Mouse (Mus musculus): ENCODE results near the gene 4930558C23Rik. TPM values are rescaled to one million over a fixed set of nuclear protein-coding genes. Genes with fewer than 3 reads are reported as not detected.
"Not testable (repeated sequence)": the region's sequence is repeated elsewhere in the genome, so short reads cannot be mapped to it uniquely, and the experiment has no call there.

4930558C23Rik gene
- polyA plus RNA-seq, 1 experiment from 2014 or later = not detected

DNA sequence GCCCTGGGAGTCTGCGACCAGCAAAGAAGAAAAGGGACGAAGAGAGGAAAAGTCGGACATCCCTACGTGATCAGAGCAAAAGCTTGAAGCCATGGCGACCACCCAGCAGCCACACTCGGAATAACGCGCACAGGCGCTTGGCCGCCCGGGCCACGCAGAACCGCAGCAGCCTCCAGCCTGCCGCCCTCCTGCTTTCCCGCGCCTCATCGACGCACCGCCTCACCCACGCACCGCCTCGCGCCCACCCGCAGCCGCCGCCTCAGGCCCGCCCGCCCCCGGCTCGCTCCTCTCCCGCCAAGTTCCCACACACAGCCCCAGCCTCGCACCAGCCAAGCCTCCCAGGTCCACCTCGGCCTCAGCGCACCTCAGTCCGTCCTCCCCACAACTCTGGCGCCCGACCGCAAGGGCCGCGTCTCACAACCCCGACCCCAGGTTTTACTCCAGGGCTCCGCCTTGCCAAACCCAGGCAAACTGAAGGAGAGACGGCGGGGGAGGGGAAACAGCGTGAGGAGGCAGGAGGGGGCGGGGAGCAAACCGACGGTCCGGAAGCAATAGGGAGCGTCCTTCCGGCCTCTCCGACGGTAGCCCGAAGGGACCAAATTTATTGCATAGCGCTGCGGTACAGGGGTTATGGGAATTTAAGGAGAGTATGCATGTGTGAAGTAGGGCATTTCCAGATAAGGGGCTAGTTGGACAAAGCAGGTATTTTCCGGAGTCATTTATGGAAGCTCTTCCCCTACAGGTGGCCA, 45.8 kb downstream of the 4930558C23Rik start, which contains the start of gene Setdb1:
TSS of gene Setdb1 (minus strand) at position 502 of the 749 bp plus-strand sequence.
- not testable (repeated sequence) for H3K9me3 ChIP-seq; H3K27me3 ChIP-seq (replicated peaks; ENCODE audit: low read depth, poor library complexity, severe bottlenecking); H3K4me1 ChIP-seq
- DNase-seq (ENCODE audit: low spot score) = peak; percentile 97
- Histone ChIP-seq H3K4me3 (peak within 1 kb of the TSS; percentile 67), H3K27ac (replicated peaks) (peak within 1 kb of the TSS; percentile 86), H3K36me3 (replicated peaks) (peaks cover 29% of the 10 kb centered on the region)
- under 1% methylated on average over 43 of the region's 57 CpGs for WGBS

DNA sequence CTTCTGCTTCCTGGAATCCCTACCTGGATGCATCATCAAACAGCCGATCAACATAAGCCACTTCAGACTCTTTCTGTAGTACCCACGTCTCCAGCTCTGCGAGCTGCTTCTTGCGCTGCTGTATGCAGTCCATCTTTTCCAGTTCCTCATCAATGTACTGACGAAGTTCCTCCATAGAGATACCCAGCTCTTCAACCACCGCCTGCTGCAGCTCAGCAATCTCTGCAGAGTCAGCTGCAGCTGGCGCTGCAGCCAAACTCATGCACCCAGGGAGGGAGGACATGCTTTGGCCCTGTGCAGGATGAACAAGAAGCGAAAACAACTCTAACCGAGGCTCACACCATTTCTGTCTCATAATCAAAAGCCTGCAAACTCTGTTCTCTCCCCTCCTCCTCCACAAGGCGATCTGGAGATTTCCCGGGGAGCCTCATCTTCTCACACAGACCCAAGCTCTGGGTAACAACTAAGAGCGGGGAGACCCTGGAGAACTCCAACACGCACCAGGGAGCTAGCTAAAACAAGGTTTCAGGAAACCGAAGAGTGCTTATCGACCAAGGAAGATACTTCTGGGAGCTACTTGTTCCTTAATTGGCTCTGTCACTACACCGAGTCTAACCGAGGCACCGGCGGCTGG, 46.6 kb downstream of the 4930558C23Rik start:
- not testable (repeated sequence) for DNase-seq (ENCODE audit: low spot score); H3K27ac ChIP-seq (replicated peaks); H3K27me3 ChIP-seq (replicated peaks; ENCODE audit: low read depth, poor library complexity, severe bottlenecking); H3K9me3 ChIP-seq; H3K4me1 ChIP-seq
- Histone ChIP-seq H3K36me3 (replicated peaks) (peaks cover 37% of the 10 kb centered on the region), H3K4me3 (peak overlapping the region; percentile 67)
- WGBS = 34% methylated on average over 12 of the region's 19 CpGs

DNA sequence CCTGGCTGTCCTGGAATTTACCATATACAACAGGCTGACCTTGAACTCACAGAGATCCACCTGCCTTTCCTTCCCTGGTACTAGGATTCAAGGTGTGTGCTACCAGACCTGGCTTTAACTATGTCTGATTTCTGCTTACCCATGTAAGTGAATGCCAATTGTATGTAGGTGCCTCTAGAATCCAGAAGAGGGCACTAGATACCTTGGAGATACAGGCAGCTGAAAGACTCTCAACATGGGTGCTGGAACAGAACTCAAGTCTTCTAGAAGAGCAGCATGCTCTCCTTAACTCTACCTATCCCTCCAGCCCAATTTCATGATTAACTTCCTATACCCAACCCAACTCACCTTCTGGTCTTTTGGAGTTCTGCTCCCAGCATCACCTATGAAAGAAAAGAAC, 53.1 kb downstream of the 4930558C23Rik start:
- H3K4me1 ChIP-seq = no peaks in the 10 kb centered on the region
- H3K9me3 ChIP-seq = peaks cover 6% of the 10 kb centered on the region; the same call in 1 of the 2 replicates
- peaks cover 96% of the 10 kb centered on the region for H3K36me3 ChIP-seq (replicated peaks)
- no peak for DNase-seq (ENCODE audit: low spot score)
- H3K4me3 ChIP-seq = no peak overlapping the region
- no peak overlapping the region for H3K27ac ChIP-seq (replicated peaks)
- H3K27me3 ChIP-seq (replicated peaks; ENCODE audit: low read depth, poor library complexity, severe bottlenecking) = no peaks in the 10 kb centered on the region

DNA sequence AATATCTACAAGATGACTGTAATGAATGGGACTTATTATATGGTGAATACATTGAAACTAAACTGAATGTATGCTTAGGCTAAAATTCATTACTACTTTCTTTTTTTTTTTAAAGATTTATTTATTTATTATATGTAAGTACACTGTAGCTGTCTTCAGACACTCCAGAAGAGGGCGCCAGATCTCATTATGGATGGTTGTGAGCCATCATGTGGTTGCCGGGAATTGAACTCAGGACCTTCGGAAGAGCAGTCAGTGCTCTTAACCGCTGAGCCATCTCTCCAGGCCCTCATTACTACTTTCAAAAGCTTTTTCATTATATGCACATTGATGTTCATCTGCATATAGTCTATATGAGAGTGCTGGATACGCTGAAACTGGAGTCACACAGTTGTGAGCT, 54.3 kb downstream of the 4930558C23Rik start:
- not testable (repeated sequence) for H3K27ac ChIP-seq (replicated peaks); DNase-seq (ENCODE audit: low spot score); H3K27me3 ChIP-seq (replicated peaks; ENCODE audit: low read depth, poor library complexity, severe bottlenecking); H3K4me1 ChIP-seq; H3K9me3 ChIP-seq; H3K4me3 ChIP-seq
- peaks cover 97% of the 10 kb centered on the region for H3K36me3 ChIP-seq (replicated peaks)
- WGBS = 92% methylated on average over 5 of the region's 5 CpGs

DNA sequence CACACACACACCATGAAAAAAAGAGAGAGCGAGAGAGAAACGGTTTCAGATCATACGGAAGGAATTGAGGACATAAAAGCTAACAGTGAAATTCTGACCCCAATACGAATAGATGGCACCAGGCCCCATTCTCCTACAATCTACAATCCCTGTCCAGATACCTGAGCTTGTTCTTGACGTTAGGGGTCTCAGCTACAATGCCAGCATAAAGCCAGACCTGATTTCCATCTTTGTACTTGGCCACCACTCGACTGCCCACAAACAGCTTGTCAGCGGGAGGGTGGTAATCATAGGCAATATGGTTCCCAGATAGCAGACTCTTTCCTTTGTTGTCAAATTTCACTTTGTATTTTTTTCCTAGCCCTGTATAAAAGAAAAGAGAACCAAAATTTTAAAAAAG, 56.2 kb downstream of the 4930558C23Rik start:
- H3K27ac ChIP-seq (replicated peaks) = no peak overlapping the region
- no peaks in the 10 kb centered on the region for H3K27me3 ChIP-seq (replicated peaks; ENCODE audit: low read depth, poor library complexity, severe bottlenecking)
- 93% methylated on average over 7 of the region's 7 CpGs for WGBS
- no peak for DNase-seq (ENCODE audit: low spot score)
- H3K4me3 ChIP-seq = no peak overlapping the region
- H3K36me3 ChIP-seq (replicated peaks) = peaks cover 97% of the 10 kb centered on the region
- no peaks in the 10 kb centered on the region for H3K4me1 ChIP-seq
- peaks cover 6% of the 10 kb centered on the region; the same call in 1 of the 2 replicates for H3K9me3 ChIP-seq

DNA sequence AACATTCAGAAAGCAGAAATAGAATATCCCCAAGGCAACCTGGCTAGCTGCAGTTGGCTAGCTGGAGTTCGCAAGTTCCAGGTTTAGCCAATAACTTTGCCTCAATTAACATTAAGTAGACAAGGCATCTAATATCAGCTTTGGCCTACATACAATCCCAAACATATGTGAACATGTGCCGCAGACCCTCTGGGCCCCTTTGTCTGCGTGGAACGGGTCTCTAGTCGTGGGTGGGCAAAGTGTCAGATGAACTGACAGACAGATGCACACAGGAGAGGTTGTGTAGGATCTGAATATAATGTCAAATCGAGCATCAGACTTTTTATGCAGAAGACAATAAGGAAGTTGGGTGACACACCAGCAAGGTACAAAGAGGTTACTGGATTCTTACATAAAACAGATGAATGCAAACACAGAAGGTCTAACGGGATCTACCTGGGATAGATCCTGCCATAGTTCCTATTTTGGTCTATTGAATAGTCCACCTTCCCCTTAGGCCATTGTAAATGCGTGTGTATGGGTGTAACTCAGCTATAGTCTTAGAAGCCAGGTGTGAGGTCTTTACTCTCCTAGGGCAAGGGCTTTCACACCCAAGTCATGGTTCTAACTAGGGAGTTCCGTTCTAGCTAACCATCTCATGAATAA, 59.2 kb downstream of the 4930558C23Rik start:
- H3K27ac ChIP-seq (replicated peaks); DNase-seq (ENCODE audit: low spot score); H3K4me1 ChIP-seq; H3K4me3 ChIP-seq; H3K9me3 ChIP-seq; H3K27me3 ChIP-seq (replicated peaks; ENCODE audit: low read depth, poor library complexity, severe bottlenecking): not testable (repeated sequence)
- 96% methylated on average over 9 of the region's 9 CpGs for WGBS
- H3K36me3 ChIP-seq (replicated peaks) = peaks cover 97% of the 10 kb centered on the region

DNA sequence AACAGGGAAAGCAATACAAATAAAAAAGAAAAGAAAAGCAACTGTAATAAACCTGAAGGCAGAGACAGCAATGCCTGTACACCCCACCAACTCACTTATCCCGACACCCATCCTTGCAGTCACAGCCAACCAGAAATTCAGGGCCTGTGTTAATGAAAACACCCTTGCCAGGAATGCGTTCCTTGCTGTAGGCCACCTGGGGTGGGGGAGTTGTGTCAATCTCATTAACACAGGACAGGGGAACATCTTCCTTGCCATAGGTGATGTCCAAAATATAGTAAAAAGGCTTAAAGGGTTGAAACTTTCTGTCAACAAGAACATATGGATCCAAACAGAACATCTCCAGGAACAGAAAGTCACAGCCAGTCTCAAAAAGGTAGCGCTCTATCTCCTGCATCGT, 64.4 kb downstream of the 4930558C23Rik start:
- DNase-seq (ENCODE audit: low spot score) = no peak
- H3K27ac ChIP-seq (replicated peaks) = no peak overlapping the region
- H3K4me1 ChIP-seq = no peaks in the 10 kb centered on the region
- H3K36me3 ChIP-seq (replicated peaks) = peaks cover 100% of the 10 kb centered on the region
- no peaks in the 10 kb centered on the region for H3K27me3 ChIP-seq (replicated peaks; ENCODE audit: low read depth, poor library complexity, severe bottlenecking)
- 96% methylated on average over 4 of the region's 4 CpGs for WGBS
- no peaks in the 10 kb centered on the region for H3K9me3 ChIP-seq
- no peak overlapping the region for H3K4me3 ChIP-seq

DNA sequence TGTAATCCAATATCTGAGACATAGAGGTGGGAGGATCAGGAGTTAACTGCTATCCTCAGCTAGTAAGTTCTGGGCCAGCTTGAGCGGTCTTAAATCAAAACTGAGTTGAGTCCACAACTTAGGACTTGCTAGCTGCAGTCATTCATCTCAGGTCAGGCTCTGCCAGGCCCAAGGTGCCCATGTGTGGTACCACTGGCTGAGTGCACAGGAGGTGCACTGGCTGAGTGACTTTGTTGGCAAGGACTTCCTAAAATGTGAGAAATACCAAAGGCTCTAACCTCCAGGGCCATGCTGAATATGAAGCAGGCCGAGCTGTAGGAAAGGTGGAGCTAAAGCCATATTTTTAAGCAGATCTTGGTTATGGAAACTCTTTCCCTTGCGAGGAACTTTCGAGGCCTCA, 65.3 kb downstream of the 4930558C23Rik start:
- no peak overlapping the region for H3K27ac ChIP-seq (replicated peaks)
- no peak for DNase-seq (ENCODE audit: low spot score)
- H3K4me3 ChIP-seq = no peak overlapping the region
- no peaks in the 10 kb centered on the region for H3K27me3 ChIP-seq (replicated peaks; ENCODE audit: low read depth, poor library complexity, severe bottlenecking)
- H3K4me1 ChIP-seq = no peaks in the 10 kb centered on the region
- H3K36me3 ChIP-seq (replicated peaks) = peaks cover 100% of the 10 kb centered on the region
- no peaks in the 10 kb centered on the region for H3K9me3 ChIP-seq
- WGBS = 94% methylated on average over 4 of the region's 4 CpGs

Other genes with a start within 250 kb of the 4930558C23Rik start
- 6.8 and 9.2 TPM in 2 replicates for gene Sema6c, start 242.4 kb downstream of the 4930558C23Rik start, polyA plus RNA-seq (2016; fragmentation: Nextera tagmentation; extraction: Ambion mirVana)
- 12.0 and 12.5 TPM in 2 replicates for gene Gabpb2, start 184.9 kb downstream of the 4930558C23Rik start, polyA plus RNA-seq (2016; fragmentation: Nextera tagmentation; extraction: Ambion mirVana)
- gene Cdc42se1, start 174.1 kb downstream of the 4930558C23Rik start, polyA plus RNA-seq (2016; fragmentation: Nextera tagmentation; extraction: Ambion mirVana) = 91.1 and 91.2 TPM in 2 replicates
- 29.9 and 35.2 TPM in 2 replicates for gene Mllt11, start 170.7 kb downstream of the 4930558C23Rik start, polyA plus RNA-seq (2016; fragmentation: Nextera tagmentation; extraction: Ambion mirVana)
- 0.38 and 0.45 TPM in 2 replicates for gene Gm128, start 161.2 kb downstream of the 4930558C23Rik start, polyA plus RNA-seq (2016; fragmentation: Nextera tagmentation; extraction: Ambion mirVana)
- gene Bnipl, start 151.6 kb downstream of the 4930558C23Rik start, polyA plus RNA-seq (2016; fragmentation: Nextera tagmentation; extraction: Ambion mirVana) = 0.99 and 2.0 TPM in 2 replicates
- 36.3 and 37.1 TPM in 2 replicates for gene Mindy1, start 121.5 kb downstream of the 4930558C23Rik start, polyA plus RNA-seq (2016; fragmentation: Nextera tagmentation; extraction: Ambion mirVana)
- 27.3 and 29.1 TPM in 2 replicates for gene Prune1, start 120.8 kb downstream of the 4930558C23Rik start, polyA plus RNA-seq (2016; fragmentation: Nextera tagmentation; extraction: Ambion mirVana)
- 1.3 and 1.4 TPM in 2 replicates for gene Anxa9, start 95.7 kb downstream of the 4930558C23Rik start, polyA plus RNA-seq (2016; fragmentation: Nextera tagmentation; extraction: Ambion mirVana)
- 125 TPM in 2 replicates for gene Cers2, start 88.0 kb downstream of the 4930558C23Rik start, polyA plus RNA-seq (2016; fragmentation: Nextera tagmentation; extraction: Ambion mirVana)
- 60.9 and 61.1 TPM in 2 replicates for gene Setdb1, start 45.6 kb downstream of the 4930558C23Rik start, polyA plus RNA-seq (2016; fragmentation: Nextera tagmentation; extraction: Ambion mirVana)
- gene Arnt, start 31.5 kb upstream of the 4930558C23Rik start, polyA plus RNA-seq (2016; fragmentation: Nextera tagmentation; extraction: Ambion mirVana) = 33.9 and 37.5 TPM in 2 replicates
- 3.4 and 5.5 TPM in 2 replicates for gene Ctsk, start 96.4 kb upstream of the 4930558C23Rik start, polyA plus RNA-seq (2016; fragmentation: Nextera tagmentation; extraction: Ambion mirVana)
- gene Ctss, start 123.9 kb upstream of the 4930558C23Rik start, polyA plus RNA-seq (2016; fragmentation: Nextera tagmentation; extraction: Ambion mirVana) = 3.4 and 4.3 TPM in 2 replicates
- gene Hormad1, start 156.8 kb upstream of the 4930558C23Rik start, polyA plus RNA-seq (2016; fragmentation: Nextera tagmentation; extraction: Ambion mirVana) = not detected in 2 replicates
- 29.7 and 30.3 TPM in 2 replicates for gene Golph3l, start 186.1 kb upstream of the 4930558C23Rik start, polyA plus RNA-seq (2016; fragmentation: Nextera tagmentation; extraction: Ambion mirVana)
- gene Ensa, start 222.2 kb upstream of the 4930558C23Rik start, polyA plus RNA-seq (2016; fragmentation: Nextera tagmentation; extraction: Ambion mirVana) = 79.1 and 79.7 TPM in 2 replicates